Mouse (Mus musculus) left cerebral cortex, adult 2 months (tissue): ENCODE measurements around the gene Tcf7l1. TPM values are rescaled to one million over a fixed set of nuclear protein-coding genes. Genes with fewer than 3 reads are reported as not detected.

Source experiments
- DNase-seq, 2 experiments: peaks; one replicate each; pipeline ENCODE4 v3.0.0; 2021 to 2022; ENCODE audit warnings: low spot score in 2 of 2, mixed read lengths in 1 of 2; ENCODE audit errors: extremely low spot score in 1 of 2
- H3K27ac ChIP-seq: fragments of 200-600 bp; 2 replicates; pipeline ENCODE4 v1.8.1; 2022
- H3K4me3 ChIP-seq: fragments of 200-600 bp; 2 replicates; pipeline ENCODE4 v1.8.1; 2022
- CTCF ChIP-seq: fragments of 200-600 bp; IDR thresholded peaks from 2 replicates; pipeline ENCODE4 v1.8.1; 2022; ENCODE audit warnings: antibody characterized with exemption, mild to moderate bottlenecking, moderate library complexity
- intact Hi-C: fragments of 180-260 bp; cut with DNase I; formaldehyde crosslinking; loops from one replicate; pipeline ENCODE4 v1.15.1; 2025
- total RNA-seq, 2 experiments: library from RNA; stranded (reverse); gene quantifications; 2 replicates each; pipeline ENCODE4 v1.2.3; 2021

Gene Tcf7l1
- total RNA-seq, 2 experiments from 2014 or later: 2.9 to 3.8 TPM

DNA sequence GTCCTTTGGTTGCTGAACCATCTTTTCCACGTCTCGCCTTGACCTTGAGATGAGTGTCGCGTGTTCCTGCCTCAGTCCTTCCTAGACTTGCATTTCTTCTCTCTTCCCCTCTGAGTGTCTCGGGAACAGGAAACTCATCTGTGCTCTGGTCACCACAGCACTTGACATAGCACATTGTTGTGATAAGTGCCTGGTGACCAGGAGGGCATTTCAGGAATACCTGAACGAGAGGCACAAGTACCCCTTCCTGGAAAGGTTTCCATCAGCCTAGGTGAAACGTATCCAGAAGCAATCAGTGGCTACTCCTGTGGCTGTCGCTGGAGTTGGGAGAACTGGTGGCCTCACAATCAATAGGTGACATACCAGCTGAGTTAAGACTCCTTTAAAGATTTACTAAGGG is 124.8 kb downstream of the Tcf7l1 start:
- no peak for DNase-seq
- Histone ChIP-seq H3K4me3 (no peak overlapping the region), H3K27ac (no peak overlapping the region)
- TF ChIP-seq CTCF: no peak
- intact Hi-C loops: no loop called here

DNA sequence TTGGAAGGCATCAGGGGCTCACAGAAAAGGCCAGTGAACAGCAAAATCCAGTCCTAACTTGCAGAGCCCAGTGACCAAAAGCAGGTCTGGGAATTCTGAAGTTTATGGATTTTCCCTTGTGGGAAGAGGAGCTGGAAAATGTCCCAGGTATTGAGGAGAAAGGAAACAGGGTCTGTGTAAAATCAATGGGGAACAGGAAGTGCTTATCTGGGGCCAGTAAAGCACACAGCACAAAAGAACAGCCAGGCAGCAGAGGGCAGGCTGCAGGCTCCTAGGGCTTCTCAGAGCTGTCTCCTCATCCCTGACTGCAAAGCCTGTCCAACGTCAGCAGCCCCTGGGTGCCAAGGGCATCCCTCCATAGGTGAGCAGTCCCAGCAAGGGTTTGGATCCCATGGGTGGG is 126.1 kb downstream of the Tcf7l1 start:
- intact Hi-C loops: no loop called here

DNA sequence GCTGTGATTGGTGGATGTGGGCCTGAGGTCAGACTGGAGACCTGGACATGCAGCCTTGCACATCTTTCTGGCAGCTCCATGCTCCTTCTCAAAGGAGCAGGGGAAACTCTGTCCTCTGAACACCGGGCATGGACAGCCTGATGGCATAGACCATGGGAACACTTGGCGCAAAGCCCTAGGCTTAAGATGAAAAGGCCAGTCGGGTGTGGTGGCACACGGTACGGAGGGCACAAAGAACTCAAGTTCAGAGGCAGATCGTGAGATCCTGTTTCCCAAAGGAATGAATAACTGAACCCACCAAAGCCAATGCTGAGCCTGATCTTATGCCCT is 128.7 kb downstream of the Tcf7l1 start:
- no peak overlapping the region for H3K27ac ChIP-seq
- no peak for DNase-seq
- H3K4me3 ChIP-seq: no peak overlapping the region
- intact Hi-C loops: no loop called here
- TF ChIP-seq CTCF: no peak

More for the DNA sequence above, 126.1 kb downstream of the Tcf7l1 start:
- no peak; the same call in 1 of the 2 replicates for TF ChIP-seq CTCF
- Histone ChIP-seq H3K4me3 (no peak overlapping the region), H3K27ac (no peak overlapping the region)
- DNase-seq: no peak

DNA sequence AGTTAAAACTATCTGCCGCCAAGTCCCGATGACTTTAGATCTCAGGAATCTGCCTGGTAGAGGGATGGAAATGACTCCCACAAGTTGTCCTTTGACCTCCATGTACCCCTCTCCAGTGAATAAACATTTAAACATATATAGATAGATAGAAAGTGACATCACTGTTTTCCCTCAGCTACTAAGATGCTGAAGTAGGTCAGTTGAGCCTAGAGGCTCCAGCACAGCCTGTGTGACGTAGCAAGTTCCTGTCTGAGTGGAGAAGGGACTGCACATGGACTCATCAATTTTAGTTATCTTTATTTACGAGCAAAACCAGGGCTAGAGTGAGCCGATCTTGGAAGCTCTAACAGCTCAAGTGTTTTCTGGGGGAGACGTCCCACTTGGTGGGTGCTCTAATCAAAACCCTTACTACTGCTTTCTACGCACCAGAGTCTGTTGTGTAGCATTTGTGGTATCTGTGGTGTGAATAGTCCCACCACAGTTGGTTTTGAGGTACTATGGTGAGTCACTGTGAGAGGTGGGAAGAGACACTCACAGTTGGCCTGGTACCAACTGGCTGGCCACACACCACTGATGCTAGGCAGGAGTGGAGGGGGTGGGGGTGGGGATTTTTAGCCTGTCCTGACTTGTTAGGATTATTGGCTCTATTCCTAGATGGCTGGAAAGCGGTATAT is 129.2 kb downstream of the Tcf7l1 start:
- Histone ChIP-seq H3K27ac (no peak overlapping the region), H3K4me3 (no peak overlapping the region)
- no peak for TF ChIP-seq CTCF
- intact Hi-C loops: no loop called here
- no peak for DNase-seq

DNA sequence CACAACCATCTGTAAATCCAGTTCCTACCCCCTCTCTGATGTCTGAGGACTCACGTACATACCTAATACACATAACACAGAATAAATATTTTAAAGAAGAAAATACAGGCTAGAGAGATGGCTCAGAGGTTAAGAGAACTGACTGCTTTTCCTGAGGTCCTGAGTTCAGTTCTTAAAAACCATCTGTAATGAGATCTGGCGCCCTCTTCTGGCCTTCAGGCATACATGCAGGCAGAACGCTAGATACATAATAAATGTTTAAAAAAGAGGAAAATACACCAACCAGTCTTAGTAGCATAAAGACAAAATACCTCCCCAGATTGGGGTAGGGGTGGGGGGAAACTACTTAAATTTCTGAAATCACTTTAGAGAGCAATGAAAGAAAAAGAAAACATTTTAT is 131.0 kb downstream of the Tcf7l1 start:
- peak; percentile 65 for TF ChIP-seq CTCF
- intact Hi-C loops: no loop called here
- Histone ChIP-seq H3K4me3 (no peak overlapping the region), H3K27ac (no peak overlapping the region)
- no peak for DNase-seq

DNA sequence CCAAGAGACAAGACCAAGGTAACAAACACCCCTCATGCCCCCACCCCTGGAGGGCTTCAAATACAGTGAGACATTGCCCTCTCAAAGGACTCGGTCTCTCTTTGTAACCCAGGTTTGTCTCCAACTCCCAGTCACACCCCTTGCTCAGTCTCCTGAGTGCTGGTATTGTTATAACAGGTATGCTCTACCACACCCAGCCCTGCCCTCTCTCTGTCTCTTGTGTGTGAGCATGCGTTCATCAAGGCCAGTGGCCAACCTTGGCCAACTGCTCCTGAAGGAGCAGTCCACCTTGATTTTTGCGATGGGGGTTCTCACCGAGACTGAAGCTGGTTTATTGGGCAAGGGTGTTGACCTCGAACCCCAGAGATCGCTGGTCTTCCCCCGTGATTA is 133.0 kb downstream of the Tcf7l1 start:
- Histone ChIP-seq H3K27ac (no peak overlapping the region), H3K4me3 (no peak overlapping the region)
- intact Hi-C loops: no loop called here
- TF ChIP-seq CTCF: no peak
- DNase-seq: no peak

DNA sequence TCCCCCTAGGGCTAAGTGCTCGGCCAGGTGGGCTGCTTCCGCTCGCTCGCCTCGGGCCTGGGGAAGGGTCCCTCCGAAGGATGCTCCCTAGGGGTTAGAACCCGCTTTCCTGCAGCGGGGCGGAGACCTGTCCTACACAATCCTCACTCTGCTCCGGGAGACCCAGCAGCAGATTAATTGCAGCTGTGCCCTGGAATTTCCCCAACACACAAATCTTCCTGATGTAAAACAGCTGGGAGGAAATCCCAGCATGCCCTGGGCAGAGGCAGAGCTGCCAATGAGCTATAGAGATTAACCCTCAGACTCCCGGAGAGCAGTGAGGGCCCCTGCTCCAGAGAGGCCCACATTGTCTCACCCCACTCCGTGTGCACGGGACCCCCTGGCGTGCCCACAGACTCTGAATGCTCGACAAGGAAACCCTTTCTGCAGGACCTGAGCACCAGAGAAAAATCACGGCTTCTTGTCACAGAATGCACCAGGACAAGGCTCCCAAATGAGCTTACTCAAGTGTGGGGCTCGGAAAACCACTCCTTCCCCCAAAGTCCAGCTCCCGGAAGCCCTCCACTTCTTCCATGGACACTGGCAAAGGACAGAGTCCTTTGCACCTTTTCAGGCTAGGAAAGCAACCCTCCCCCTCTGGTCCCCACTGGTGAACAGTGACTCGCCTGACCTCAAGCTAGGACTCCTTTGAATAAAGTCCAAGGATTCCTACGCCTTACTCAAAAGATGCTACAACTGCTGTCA is 133.6 kb downstream of the Tcf7l1 start:
- Histone ChIP-seq H3K4me3 (peak overlapping the region; percentile 28), H3K27ac (peak overlapping the region; percentile 55; the same call in 1 of the 2 replicates)
- no peak for TF ChIP-seq CTCF
- intact Hi-C loops: no loop called here
- DNase-seq: no peak

DNA sequence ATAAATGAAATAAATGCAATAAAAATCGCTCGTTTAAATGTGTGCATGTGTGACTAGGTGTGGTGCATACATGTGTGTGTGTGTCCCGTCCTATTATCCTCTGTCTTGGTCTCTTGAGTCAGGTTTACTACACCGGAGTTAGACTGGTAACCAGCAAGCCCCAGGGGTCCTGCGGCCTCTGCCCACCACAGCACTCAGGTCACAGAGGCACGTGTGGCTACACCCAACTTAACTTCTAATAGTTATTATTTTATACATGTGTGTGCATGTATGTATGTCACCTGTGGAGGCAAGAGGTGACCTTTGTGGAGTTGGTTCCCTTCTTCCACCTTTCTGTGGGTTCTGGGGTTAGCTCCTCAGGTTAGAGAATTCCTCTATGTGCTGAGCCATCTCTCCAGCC is 134.7 kb downstream of the Tcf7l1 start:
- no peak for DNase-seq
- no peak for TF ChIP-seq CTCF
- H3K27ac ChIP-seq: no peak overlapping the region
- H3K4me3 ChIP-seq: no peak overlapping the region
- intact Hi-C loops: no loop called here

DNA sequence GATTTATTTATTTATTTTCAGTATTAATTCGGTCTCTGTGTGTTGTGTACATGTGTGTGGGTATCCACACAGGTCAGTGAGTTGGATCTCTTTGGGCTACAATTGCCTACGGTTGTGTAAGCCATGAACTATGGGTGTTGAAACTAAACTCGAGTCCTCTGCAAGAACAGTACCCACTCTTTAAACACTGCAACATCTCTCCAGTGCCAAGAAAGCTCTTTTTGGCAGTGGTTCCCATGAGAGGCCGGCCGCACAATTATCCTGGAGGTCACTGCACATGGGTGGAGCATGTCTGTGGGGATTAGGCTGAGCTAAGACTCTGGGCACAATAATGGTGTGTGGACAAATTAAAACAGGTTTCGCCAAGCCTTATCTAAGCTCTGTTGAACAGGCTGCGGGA is 135.6 kb downstream of the Tcf7l1 start:
- no peak for DNase-seq
- no peak overlapping the region for H3K27ac ChIP-seq
- no peak overlapping the region for H3K4me3 ChIP-seq
- TF ChIP-seq CTCF: no peak
- intact Hi-C loops: no loop called here

DNA sequence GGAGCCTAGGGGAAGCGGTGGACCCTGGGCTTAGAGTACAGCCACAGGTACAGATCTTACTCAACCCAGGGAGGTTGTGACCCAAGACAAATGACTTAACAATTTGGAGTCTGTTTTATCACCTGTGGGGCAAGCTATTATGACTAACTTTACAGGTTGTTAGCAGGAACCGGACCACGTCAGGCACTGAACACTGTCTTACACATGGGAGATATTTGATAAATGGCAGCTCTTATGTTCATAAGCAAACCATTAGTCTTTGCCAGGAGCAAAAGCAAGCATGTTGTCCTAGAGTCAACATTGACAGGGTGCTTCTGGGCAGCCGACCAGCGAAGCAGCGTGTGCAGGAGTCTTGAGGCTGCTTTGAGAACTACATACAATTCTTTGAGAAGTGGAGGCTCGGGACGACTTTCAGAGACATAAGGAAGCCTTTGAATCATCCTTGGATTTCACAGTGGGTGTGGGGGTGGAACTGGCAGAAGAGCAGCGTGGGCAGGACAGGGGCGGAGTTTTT is 138.7 kb downstream of the Tcf7l1 start:
- intact Hi-C loops: loop anchor here (1.0 kb wide), 1 partner anchor 298 kb away; no protein-coding TSS in a partner anchor
- TF ChIP-seq CTCF: peak; percentile 16; the same call in 1 of the 2 replicates
- DNase-seq: peak; percentile 47 to 75
- H3K27ac ChIP-seq: no peak overlapping the region
- no peak overlapping the region for H3K4me3 ChIP-seq

DNA sequence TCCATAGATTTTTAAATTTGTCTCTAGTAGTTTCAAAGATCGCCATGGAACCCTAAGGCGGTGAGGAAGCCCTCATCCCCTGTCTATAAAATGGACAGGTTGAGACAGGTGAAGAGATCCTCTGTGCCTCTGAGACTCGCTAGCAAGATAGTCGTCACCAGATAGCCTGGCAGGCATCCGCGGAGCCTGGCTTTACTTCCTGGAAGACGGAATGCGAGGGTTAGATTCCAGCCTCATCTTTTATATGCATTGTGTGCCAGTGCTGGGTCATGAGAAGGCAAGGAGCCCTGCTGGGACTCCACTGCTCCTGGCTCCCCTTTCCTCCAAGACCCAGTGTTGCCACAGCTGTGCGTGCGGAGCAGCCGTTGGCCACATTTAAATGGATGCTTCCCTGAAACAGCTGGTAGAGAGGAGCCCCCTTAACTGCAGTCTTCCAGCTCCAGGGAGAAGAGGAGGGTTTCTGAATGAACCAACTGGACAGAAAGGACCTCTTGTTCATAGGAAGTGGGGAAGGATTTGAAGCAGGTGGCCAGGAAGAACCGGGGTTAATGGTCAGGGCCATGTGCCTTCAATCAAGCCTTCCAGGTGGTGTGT is 141.0 kb downstream of the Tcf7l1 start:
- intact Hi-C loops: loop anchor here (5.0 kb wide), 1 partner anchor 579 kb away; no protein-coding TSS in a partner anchor
- Histone ChIP-seq H3K4me3 (no peak overlapping the region), H3K27ac (no peak overlapping the region)
- DNase-seq: no peak
- no peak for TF ChIP-seq CTCF

DNA sequence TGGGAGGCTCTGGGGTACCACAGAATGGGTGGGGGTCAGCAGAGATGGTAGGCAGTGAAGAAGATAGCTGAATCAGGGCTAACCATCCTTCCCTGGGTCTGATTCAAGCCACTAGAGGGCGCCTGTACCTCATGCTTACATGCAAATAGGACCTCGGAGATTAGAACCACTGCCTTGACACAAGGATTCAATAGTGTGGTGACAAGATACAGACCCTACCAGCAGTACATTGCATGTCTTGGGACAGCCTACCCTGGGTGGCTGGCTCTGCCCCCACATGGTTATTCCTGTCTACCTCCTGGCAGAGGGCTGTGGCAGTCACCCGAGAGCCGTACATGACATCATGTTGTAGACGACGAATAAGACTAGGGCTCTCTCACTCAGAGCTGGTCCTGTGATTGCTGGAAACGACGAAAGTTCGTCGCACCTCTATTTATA is 141.7 kb downstream of the Tcf7l1 start:
- DNase-seq: peak; percentile 67 to 77
- intact Hi-C loops: loop anchor here (1.0 to 5.0 kb wide), 3 partner anchors 20 to 580 kb away; partner anchors contain the start of gene Tcf7l1
- peak; percentile 90 for TF ChIP-seq CTCF
- Histone ChIP-seq H3K27ac (no peak overlapping the region), H3K4me3 (no peak overlapping the region)
